Mouse (Mus musculus): Measurements from ENCODE around the gene Gdpgp1. TPM values are rescaled to one million over a fixed set of nuclear protein-coding genes. Genes with fewer than 3 reads are reported as not detected.

The Gdpgp1 gene
- polyA plus RNA-seq, 1 experiment from 2014 or later, result 3.9 TPM

GRCm38 (mm10) chr7:80238542-80238941 is 5.9 kb downstream of the Gdpgp1 start:
- H3K27me3 ChIP-seq (replicated peaks; ENCODE audit: control insufficient read depth, insufficient read depth, low read length), result no peaks in the 10 kb centered on the region
- no peak overlapping the region for H3K9ac ChIP-seq (replicated peaks; ENCODE audit: low read depth, low read length)
- H3K36me3 ChIP-seq (ENCODE audit: control insufficient read depth, insufficient read depth), result peaks cover 9% of the 10 kb centered on the region
- ATAC-seq, result no peak
- no peak overlapping the region for H3K27ac ChIP-seq (ENCODE audit: low read length)
- H3K4me3 ChIP-seq (replicated peaks; ENCODE audit: low read length), result no peak overlapping the region
- no peak overlapping the region for H3K4me2 ChIP-seq (ENCODE audit: low read length)
- WGBS, result 91% methylated on average over 10 of the region's 10 CpGs
- H3K4me1 ChIP-seq (replicated peaks; ENCODE audit: control insufficient read depth, insufficient read depth, low read length), result peaks cover 9% of the 10 kb centered on the region
- H3K9me3 ChIP-seq (ENCODE audit: control insufficient read depth, low read length), result no peaks in the 10 kb centered on the region

GRCm38 (mm10) chr7:80241661-80242060 is 9.0 kb downstream of the Gdpgp1 start:
- H3K9ac ChIP-seq (replicated peaks; ENCODE audit: low read depth, low read length), result no peak overlapping the region
- H3K4me1 ChIP-seq (replicated peaks; ENCODE audit: control insufficient read depth, insufficient read depth, low read length), result 0 out of 2 replicates have a peak, but pooled peaks cover 2% of the 10 kb centered on the region
- no peak overlapping the region for H3K27ac ChIP-seq (ENCODE audit: low read length)
- no peak overlapping the region for H3K4me3 ChIP-seq (replicated peaks; ENCODE audit: low read length)
- no peak overlapping the region for H3K4me2 ChIP-seq (ENCODE audit: low read length)
- peaks cover 9% of the 10 kb centered on the region for H3K36me3 ChIP-seq (ENCODE audit: control insufficient read depth, insufficient read depth)
- H3K9me3 ChIP-seq (ENCODE audit: control insufficient read depth, low read length), result no peaks in the 10 kb centered on the region
- no peaks in the 10 kb centered on the region for H3K27me3 ChIP-seq (replicated peaks; ENCODE audit: control insufficient read depth, insufficient read depth, low read length)
- 86% methylated on average over 4 of the region's 4 CpGs for WGBS
- no peak for ATAC-seq

DNA sequence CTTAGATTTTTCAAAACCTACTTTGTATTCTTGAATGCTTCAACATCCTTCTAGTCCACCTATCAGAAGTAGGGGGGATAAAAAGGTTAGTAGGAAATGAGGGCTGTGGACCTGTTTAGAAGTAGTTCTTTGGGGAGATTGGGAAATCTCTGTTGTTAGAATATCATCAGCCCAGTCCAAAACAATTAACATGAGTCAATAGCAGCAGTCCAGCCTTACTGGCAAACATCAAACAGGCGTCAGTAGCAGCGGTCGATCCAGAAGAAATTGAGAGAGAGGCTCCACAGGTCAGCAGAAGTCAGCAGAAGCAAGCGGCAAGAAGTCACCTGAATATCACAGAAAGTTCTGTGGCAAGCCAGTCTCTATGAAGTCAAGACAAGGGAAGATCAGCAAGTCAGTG is 12.2 kb downstream of the Gdpgp1 start:
- H3K36me3 ChIP-seq (ENCODE audit: control insufficient read depth, insufficient read depth), result no peaks in the 10 kb centered on the region
- H3K4me2 ChIP-seq (ENCODE audit: low read length), result no peak overlapping the region
- H3K27ac ChIP-seq (ENCODE audit: low read length), result no peak overlapping the region
- no peaks in the 10 kb centered on the region for H3K9me3 ChIP-seq (ENCODE audit: control insufficient read depth, low read length)
- ATAC-seq, result no peak
- H3K9ac ChIP-seq (replicated peaks; ENCODE audit: low read depth, low read length), result no peak overlapping the region
- H3K4me3 ChIP-seq (replicated peaks; ENCODE audit: low read length), result no peak overlapping the region
- H3K27me3 ChIP-seq (replicated peaks; ENCODE audit: control insufficient read depth, insufficient read depth, low read length), result no peaks in the 10 kb centered on the region
- H3K4me1 ChIP-seq (replicated peaks; ENCODE audit: control insufficient read depth, insufficient read depth, low read length), result 0 out of 2 replicates have a peak, but pooled peaks cover 2% of the 10 kb centered on the region
- 88% methylated on average over 4 of the region's 4 CpGs for WGBS

DNA sequence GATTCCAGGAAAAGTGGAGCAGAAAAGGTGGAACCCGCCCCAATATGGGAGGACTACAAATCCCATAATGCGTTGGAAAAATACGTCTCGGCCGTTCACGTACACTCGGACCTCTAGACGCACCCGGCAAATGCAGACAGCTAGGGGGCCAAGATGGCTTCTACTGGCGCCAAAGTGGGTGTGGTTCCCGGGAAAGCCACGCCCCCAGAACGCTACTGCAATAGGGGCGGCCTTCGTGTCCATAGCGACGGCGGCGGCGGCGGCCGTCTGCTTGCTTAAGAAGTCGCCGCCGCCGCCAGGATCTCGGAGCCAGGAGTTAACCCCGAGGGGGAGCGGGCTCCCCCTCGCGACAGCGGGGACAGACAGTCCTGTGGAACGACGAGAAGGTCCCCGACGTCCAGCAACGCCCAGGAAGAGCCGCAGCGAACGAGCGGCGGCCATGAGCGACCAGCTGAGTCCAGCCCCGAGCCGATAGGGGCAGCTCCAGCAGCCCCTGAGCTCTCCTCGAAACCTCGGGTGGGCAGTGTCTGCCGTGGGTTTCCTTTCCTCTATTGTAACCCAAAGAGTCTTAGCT is 13.6 kb downstream of the Gdpgp1 start, which contains the start of gene Ttll13:
TSS of gene Ttll13 (plus strand) at position 229 of the 574 bp plus-strand sequence.
- peak within 1 kb of the TSS; percentile 75 for H3K27ac ChIP-seq (ENCODE audit: low read length)

GRCm38 (mm10) chr7:80246859-80247258 is 14.2 kb downstream of the Gdpgp1 start:
- WGBS, result 72% methylated on average over 7 of the region's 7 CpGs
- Histone ChIP-seq H3K4me1 (replicated peaks; ENCODE audit: control insufficient read depth, insufficient read depth, low read length) (0 out of 2 replicates have a peak, but pooled peaks cover 2% of the 10 kb centered on the region), H3K4me2 (ENCODE audit: low read length) (peak overlapping the region; percentile 63), H3K27ac (ENCODE audit: low read length) (no peak overlapping the region), H3K9ac (replicated peaks; ENCODE audit: low read depth, low read length) (no peak overlapping the region; the same call in 1 of the 2 replicates), H3K4me3 (replicated peaks; ENCODE audit: low read length) (peak overlapping the region; percentile 56), H3K36me3 (ENCODE audit: control insufficient read depth, insufficient read depth) (no peaks in the 10 kb centered on the region), H3K9me3 (ENCODE audit: control insufficient read depth, low read length) (no peaks in the 10 kb centered on the region), H3K27me3 (replicated peaks; ENCODE audit: control insufficient read depth, insufficient read depth, low read length) (no peaks in the 10 kb centered on the region)
- ATAC-seq, result no peak

More for the DNA sequence above, 13.6 kb downstream of the Gdpgp1 start, which contains the start of gene Ttll13:
- H3K36me3 ChIP-seq (ENCODE audit: control insufficient read depth, insufficient read depth), result no peaks in the 10 kb centered on the region
- peak within 1 kb of the TSS; percentile 66 for H3K9ac ChIP-seq (replicated peaks; ENCODE audit: low read depth, low read length)
- WGBS, result 0% methylated on average over 48 of the region's 48 CpGs
- H3K4me2 ChIP-seq (ENCODE audit: low read length), result peak within 1 kb of the TSS; percentile 63
- H3K9me3 ChIP-seq (ENCODE audit: control insufficient read depth, low read length), result no peaks in the 10 kb centered on the region
- H3K4me1 ChIP-seq (replicated peaks; ENCODE audit: control insufficient read depth, insufficient read depth, low read length), result 0 out of 2 replicates have a peak, but pooled peaks cover 2% of the 10 kb centered on the region
- ATAC-seq, result peak; percentile 99
- H3K27me3 ChIP-seq (replicated peaks; ENCODE audit: control insufficient read depth, insufficient read depth, low read length), result no peaks in the 10 kb centered on the region
- H3K4me3 ChIP-seq (replicated peaks; ENCODE audit: low read length), result peak within 1 kb of the TSS; percentile 56

DNA sequence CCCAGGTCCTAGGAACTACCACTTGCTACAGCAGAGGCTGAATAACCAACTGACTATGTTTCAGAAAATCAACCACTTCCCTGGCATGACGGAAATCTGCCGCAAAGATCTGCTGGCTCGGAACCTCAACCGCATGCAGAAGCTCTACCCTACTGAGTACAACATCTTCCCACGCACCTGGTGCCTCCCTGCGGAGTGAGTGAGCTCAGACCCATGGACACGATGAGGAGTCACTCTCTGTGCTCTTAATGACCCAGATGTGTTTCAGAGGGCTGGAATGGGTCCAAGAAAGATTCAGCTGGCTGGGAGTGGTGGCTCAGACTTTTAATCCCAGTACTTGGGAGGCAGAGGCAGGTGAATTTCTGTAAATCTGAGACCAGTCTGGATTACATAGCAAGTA is 19.8 kb downstream of the Gdpgp1 start:
- H3K27ac ChIP-seq (ENCODE audit: low read length), result no peak overlapping the region
- H3K4me1 ChIP-seq (replicated peaks; ENCODE audit: control insufficient read depth, insufficient read depth, low read length), result no peaks in the 10 kb centered on the region
- ATAC-seq, result no peak
- WGBS, result 84% methylated on average over 7 of the region's 7 CpGs
- H3K36me3 ChIP-seq (ENCODE audit: control insufficient read depth, insufficient read depth), result no peaks in the 10 kb centered on the region
- H3K9ac ChIP-seq (replicated peaks; ENCODE audit: low read depth, low read length), result no peak overlapping the region
- H3K4me3 ChIP-seq (replicated peaks; ENCODE audit: low read length), result no peak overlapping the region
- peaks cover 14% of the 10 kb centered on the region for H3K27me3 ChIP-seq (replicated peaks; ENCODE audit: control insufficient read depth, insufficient read depth, low read length)
- no peaks in the 10 kb centered on the region for H3K9me3 ChIP-seq (ENCODE audit: control insufficient read depth, low read length)
- H3K4me2 ChIP-seq (ENCODE audit: low read length), result no peak overlapping the region

GRCm38 (mm10) chr7:80252886-80253285 is 20.2 kb downstream of the Gdpgp1 start:
- no peak overlapping the region for H3K9ac ChIP-seq (replicated peaks; ENCODE audit: low read depth, low read length)
- H3K9me3 ChIP-seq (ENCODE audit: control insufficient read depth, low read length), result no peaks in the 10 kb centered on the region
- 90% methylated on average over 11 of the region's 11 CpGs for WGBS
- peaks cover 17% of the 10 kb centered on the region for H3K27me3 ChIP-seq (replicated peaks; ENCODE audit: control insufficient read depth, insufficient read depth, low read length)
- H3K4me2 ChIP-seq (ENCODE audit: low read length), result no peak overlapping the region
- no peaks in the 10 kb centered on the region for H3K4me1 ChIP-seq (replicated peaks; ENCODE audit: control insufficient read depth, insufficient read depth, low read length)
- no peak overlapping the region for H3K27ac ChIP-seq (ENCODE audit: low read length)
- ATAC-seq, result no peak
- no peak overlapping the region for H3K4me3 ChIP-seq (replicated peaks; ENCODE audit: low read length)
- no peaks in the 10 kb centered on the region for H3K36me3 ChIP-seq (ENCODE audit: control insufficient read depth, insufficient read depth)

DNA sequence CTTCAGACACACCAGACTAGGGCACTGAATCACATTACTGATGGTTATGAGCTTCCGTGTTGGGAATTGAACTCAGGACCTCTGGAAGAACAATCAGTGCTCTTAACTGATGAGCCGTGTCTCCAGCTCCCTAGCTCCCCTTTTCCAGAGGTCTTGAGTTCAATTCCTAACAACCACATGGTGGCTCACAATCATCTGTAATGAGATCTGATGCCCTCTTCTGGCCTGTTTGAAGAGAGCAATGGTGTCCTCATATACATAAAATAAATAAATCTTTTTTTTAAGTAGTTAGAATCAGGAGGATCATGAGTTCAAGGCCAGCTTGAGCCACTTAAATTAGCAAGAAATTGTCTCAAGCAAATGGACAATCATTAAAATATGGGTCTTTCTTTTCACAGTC is 23.3 kb downstream of the Gdpgp1 start:
- Histone ChIP-seq H3K4me3 (replicated peaks; ENCODE audit: low read length) (no peak overlapping the region), H3K4me1 (replicated peaks; ENCODE audit: control insufficient read depth, insufficient read depth, low read length) (0 out of 2 replicates have a peak, but pooled peaks cover 3% of the 10 kb centered on the region), H3K27ac (ENCODE audit: low read length) (no peak overlapping the region), H3K9ac (replicated peaks; ENCODE audit: low read depth, low read length) (no peak overlapping the region), H3K4me2 (ENCODE audit: low read length) (no peak overlapping the region), H3K9me3 (ENCODE audit: control insufficient read depth, low read length) (no peaks in the 10 kb centered on the region), H3K36me3 (ENCODE audit: control insufficient read depth, insufficient read depth) (no peaks in the 10 kb centered on the region), H3K27me3 (replicated peaks; ENCODE audit: control insufficient read depth, insufficient read depth, low read length) (peaks cover 30% of the 10 kb centered on the region)
- 70% methylated on average over 2 of the region's 2 CpGs for WGBS
- ATAC-seq, result no peak

DNA sequence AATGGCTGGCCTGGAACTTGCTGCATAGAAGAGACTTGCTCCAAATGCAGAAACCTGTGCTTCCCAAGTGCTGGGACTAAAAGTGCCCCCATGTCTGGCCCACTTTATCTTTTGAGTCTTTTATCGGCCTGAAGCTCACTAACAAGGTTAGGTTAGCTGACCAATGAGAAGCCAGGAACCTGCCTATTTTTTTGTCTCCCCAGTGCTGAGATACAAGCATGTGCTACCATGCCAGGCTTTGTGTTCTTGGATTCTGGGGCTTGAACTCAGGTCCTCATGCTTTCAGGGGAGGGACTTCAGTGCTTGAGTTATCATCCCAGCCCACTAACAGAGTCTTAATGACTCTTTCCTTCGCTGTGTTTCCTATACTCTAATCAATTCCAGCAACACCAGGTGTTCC is 25.0 kb downstream of the Gdpgp1 start:
- no peaks in the 10 kb centered on the region for H3K36me3 ChIP-seq (ENCODE audit: control insufficient read depth, insufficient read depth)
- WGBS, result 68% methylated on average over 2 of the region's 2 CpGs
- H3K27ac ChIP-seq (ENCODE audit: low read length), result no peak overlapping the region
- peaks cover 12% of the 10 kb centered on the region for H3K4me1 ChIP-seq (replicated peaks; ENCODE audit: control insufficient read depth, insufficient read depth, low read length)
- ATAC-seq, result no peak
- no peak overlapping the region for H3K4me3 ChIP-seq (replicated peaks; ENCODE audit: low read length)
- no peak overlapping the region for H3K4me2 ChIP-seq (ENCODE audit: low read length)
- H3K27me3 ChIP-seq (replicated peaks; ENCODE audit: control insufficient read depth, insufficient read depth, low read length), result peaks cover 28% of the 10 kb centered on the region
- no peaks in the 10 kb centered on the region for H3K9me3 ChIP-seq (ENCODE audit: control insufficient read depth, low read length)
- no peak overlapping the region for H3K9ac ChIP-seq (replicated peaks; ENCODE audit: low read depth, low read length)
